Mouse (Mus musculus) testis, adult 2 months (tissue): ENCODE measurements around the gene 1700123L14Rik. TPM values are rescaled to one million over a fixed set of nuclear protein-coding genes. Genes with fewer than 3 reads are reported as not detected.
"Not testable (repeated sequence)": the region's sequence is repeated elsewhere in the genome, so short reads cannot be mapped to it uniquely, and the experiment has no call there.

Experiments
- H3K27ac ChIP-seq: fragments of 200-500 bp; 2 replicates; pipeline ENCODE4 v1.5.1; 2012; ENCODE audit warnings: low read depth, low read length; ENCODE audit not compliant: control insufficient read depth, insufficient read depth
- H3K27me3 ChIP-seq: fragments of 200-500 bp; 2 replicates; pipeline ENCODE4 v1.6.1; 2012; ENCODE audit warnings: mild to moderate bottlenecking, low read length, moderate library complexity; ENCODE audit not compliant: control insufficient read depth, insufficient read depth
- H3K36me3 ChIP-seq: fragments of 200-500 bp; 2 replicates; pipeline ENCODE4 v1.6.1; 2012; ENCODE audit warnings: mild to moderate bottlenecking, low read length; ENCODE audit not compliant: control insufficient read depth, insufficient read depth
- H3K4me1 ChIP-seq: fragments of 200-500 bp; 2 replicates; pipeline ENCODE4 v1.6.1; 2012; ENCODE audit warnings: low read length; ENCODE audit not compliant: control insufficient read depth, insufficient read depth
- H3K4me3 ChIP-seq: fragments of 200-500 bp; 2 replicates; pipeline ENCODE4 v1.5.1; 2012; ENCODE audit warnings: low read depth, mild to moderate bottlenecking, low read length, moderate library complexity, mixed read lengths; ENCODE audit not compliant: control insufficient read depth
- CTCF ChIP-seq: fragments of 200-500 bp; IDR thresholded peaks from 2 replicates; pipeline ENCODE4 v1.5.1; 2012; ENCODE audit warnings: low read depth, mild to moderate bottlenecking, inconsistent platforms, low read length, moderate library complexity; ENCODE audit not compliant: control insufficient read depth, insufficient read depth, insufficient replicate concordance
- POLR2A ChIP-seq: fragments of 200-500 bp; IDR thresholded peaks from 2 replicates; pipeline ENCODE4 v1.6.1; 2012; ENCODE audit warnings: low read depth, mild to moderate bottlenecking, inconsistent platforms, low read length, moderate library complexity; ENCODE audit not compliant: control insufficient read depth
- polyA plus RNA-seq: library from polyadenylated mRNA; depleted of rRNA; stranded (reverse); fragments of >200 nt; gene quantifications from 2 replicates; pipeline ENCODE4 v1.2.3, GENCODE M21; 2012; rRNA removed

1700123L14Rik gene
- 425 and 449 TPM in 2 replicates for polyA plus RNA-seq

DNA sequence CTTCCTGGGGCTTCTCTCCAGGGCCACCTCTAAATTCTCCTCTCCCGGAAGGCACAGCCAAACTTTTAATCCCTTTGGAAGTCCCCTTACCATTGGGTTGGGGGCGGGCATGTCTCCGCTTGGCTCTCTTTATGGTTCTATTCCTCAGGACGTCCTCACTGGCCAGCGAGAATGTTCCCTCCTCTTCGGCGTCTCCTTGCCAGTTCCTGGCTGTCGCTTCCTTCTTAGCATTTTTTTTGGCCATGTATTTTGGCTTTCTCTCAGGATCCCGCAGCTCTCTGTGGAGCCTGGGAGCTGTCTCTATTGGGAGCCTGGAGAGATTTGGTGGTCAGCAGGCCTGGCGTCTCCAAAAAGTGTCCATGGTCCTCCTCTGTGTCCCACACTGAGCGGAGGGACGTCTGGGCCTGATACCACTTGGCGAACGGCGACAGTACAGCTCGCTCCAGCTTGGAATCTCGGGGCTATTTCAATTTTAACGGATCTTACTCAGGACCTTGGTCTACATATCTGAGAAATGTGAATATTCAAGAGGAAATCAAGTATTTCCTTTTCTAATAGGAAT is at the start of gene 1700123L14Rik:
Gene 1700123L14Rik, minus strand, starts transcription at position 426 of the 562 bp plus-strand sequence.
- H3K27ac ChIP-seq = peak within 1 kb of the TSS; percentile 80
- TF ChIP-seq POLR2A = peak; percentile 72; the same call in 1 of the 2 replicates
- no peak for TF ChIP-seq CTCF
- H3K27me3 ChIP-seq = no peaks in the 10 kb centered on the region
- no peaks in the 10 kb centered on the region for H3K36me3 ChIP-seq
- H3K4me3 ChIP-seq = peak within 1 kb of the TSS; percentile 92
- H3K4me1 ChIP-seq = peaks cover 9% of the 10 kb centered on the region

DNA sequence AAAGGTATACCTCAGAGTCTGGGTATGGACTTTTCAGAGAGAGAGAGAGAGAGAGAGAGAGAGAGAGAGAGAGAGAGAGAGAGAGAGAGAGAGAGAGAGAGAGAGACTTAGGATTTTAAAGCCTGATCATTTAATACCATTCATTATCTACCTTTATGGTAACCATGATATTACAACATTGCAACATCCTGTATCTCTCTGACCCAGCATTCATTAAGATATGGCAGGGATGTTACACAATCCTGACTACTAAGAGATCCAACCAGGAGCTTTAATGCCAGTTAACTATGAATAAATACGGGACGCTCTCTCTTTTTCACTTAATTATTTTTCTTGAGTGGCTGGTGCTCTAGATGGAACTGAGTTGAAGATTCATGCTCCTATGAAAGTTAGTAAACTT is 39.4 kb upstream of the 1700123L14Rik start:
- H3K4me1 ChIP-seq = no peaks in the 10 kb centered on the region
- no peaks in the 10 kb centered on the region for H3K27me3 ChIP-seq
- H3K4me3 ChIP-seq = no peak overlapping the region
- H3K36me3 ChIP-seq = no peaks in the 10 kb centered on the region
- TF ChIP-seq CTCF (no peak), POLR2A (no peak)
- H3K27ac ChIP-seq = no peak overlapping the region

DNA sequence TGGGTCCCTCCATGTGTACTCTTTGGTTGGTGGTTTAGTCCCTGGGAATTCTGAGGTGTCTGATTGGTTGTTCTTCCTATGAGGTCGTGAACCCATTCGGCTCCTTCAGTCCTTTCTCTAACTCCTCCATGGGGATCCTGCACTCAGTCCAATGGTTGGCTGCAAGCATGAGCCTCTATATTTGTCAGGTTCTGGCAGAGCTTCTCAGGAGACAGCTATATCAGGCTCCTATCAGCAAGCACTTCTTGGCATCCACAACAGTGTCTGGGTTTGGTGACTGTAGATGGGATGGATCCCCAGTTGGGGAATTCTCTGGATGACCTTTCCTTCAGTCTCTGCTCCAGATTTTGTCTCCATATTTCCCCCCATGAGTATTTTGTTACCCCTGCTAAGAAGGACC is 32.9 kb upstream of the 1700123L14Rik start:
- not testable (repeated sequence) for H3K4me3 ChIP-seq, H3K27me3 ChIP-seq, H3K4me1 ChIP-seq, H3K36me3 ChIP-seq, H3K27ac ChIP-seq

DNA sequence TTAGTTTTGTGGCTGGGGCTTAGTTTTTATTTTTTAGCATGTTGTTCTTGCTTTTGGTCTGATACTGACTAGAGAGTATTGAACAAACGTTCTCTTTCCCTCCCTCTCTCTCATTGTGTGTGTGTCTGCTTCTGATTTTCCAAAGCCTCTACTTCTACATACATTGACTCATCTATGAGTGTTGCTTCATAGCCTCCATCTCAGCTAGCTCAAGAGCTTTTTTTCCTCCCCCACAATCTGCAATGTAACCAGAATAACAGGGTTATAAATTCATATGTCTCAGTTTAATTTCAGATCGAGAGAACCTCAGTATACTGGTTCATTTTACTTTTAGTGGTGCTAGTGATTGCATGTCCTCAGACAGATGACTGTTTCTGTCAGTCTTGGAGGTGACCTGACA is 20.5 kb upstream of the 1700123L14Rik start:
- TF ChIP-seq CTCF (no peak), POLR2A (no peak)
- Histone ChIP-seq H3K4me3 (no peak overlapping the region), H3K4me1 (no peaks in the 10 kb centered on the region), H3K27me3 (no peaks in the 10 kb centered on the region), H3K36me3 (no peaks in the 10 kb centered on the region), H3K27ac (no peak overlapping the region)

DNA sequence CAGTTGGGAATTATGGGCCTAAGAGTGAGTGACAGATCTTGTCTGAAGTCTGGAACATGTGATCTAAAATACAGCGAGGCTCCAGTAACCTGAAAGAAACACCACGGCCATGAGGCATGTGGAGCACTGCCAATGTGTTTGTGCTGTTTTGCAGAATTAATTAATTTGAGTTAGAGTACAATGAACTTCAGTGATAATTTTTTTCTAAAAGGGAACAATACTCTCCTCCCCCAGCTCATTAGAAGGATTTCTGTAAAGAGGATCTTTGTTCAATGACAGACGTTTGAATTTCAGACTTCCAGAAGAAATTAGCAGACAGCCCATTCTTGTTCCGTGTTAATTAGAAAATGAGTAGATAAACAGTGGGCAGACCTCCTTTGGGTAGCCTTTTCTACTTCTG is 17.3 kb upstream of the 1700123L14Rik start:
- H3K4me1 ChIP-seq = no peaks in the 10 kb centered on the region
- H3K27me3 ChIP-seq = no peaks in the 10 kb centered on the region
- no peaks in the 10 kb centered on the region for H3K36me3 ChIP-seq
- no peak overlapping the region for H3K4me3 ChIP-seq
- TF ChIP-seq CTCF (no peak), POLR2A (no peak)
- no peak overlapping the region for H3K27ac ChIP-seq

DNA sequence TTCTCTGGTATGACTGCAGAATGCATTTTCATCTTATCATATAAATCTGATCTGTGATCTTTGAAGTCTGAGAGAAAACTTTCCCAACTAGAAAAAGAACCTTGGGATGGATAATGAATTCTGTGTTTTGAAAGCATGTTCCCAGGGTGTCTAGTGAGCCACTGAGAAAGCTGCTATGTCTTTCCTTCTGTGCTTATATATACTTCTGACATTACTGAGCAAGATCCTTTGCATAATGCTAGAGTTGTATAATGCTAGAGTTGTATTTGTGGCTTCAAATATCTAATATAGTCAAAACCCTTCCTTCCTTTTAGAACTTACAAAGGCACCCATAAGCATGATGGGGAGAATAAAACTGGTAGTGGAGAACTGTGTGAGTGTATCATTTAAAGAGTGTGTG is 12.5 kb upstream of the 1700123L14Rik start:
- no peaks in the 10 kb centered on the region for H3K36me3 ChIP-seq

DNA sequence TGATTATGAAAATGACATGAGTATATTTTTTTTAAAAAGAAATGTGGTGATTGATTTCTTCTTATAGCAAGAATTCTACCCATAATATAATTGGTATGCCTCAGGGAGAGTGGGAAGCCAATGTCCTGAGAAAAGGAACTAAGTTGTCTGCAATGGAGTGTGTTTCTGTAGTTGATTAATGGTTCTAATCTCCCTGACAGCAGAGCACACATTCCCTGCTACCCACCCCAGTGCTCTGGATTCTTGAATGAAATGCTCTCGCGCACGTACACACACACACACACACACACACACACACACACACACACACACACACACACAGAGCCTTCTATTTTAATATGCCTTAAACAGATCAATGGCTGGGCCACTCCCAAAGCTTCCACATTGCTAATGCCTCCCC is 7.6 kb upstream of the 1700123L14Rik start:
- Histone ChIP-seq H3K4me3 (no peak overlapping the region), H3K36me3 (no peaks in the 10 kb centered on the region), H3K27ac (no peak overlapping the region), H3K27me3 (no peaks in the 10 kb centered on the region), H3K4me1 (no peaks in the 10 kb centered on the region)
- TF ChIP-seq CTCF (no peak), POLR2A (no peak)

More for the DNA sequence above, 12.5 kb upstream of the 1700123L14Rik start:
- H3K4me3 ChIP-seq = no peak overlapping the region
- H3K27me3 ChIP-seq = no peaks in the 10 kb centered on the region
- TF ChIP-seq POLR2A = no peak
- TF ChIP-seq CTCF = no peak
- H3K4me1 ChIP-seq = no peaks in the 10 kb centered on the region
- no peak overlapping the region for H3K27ac ChIP-seq

DNA sequence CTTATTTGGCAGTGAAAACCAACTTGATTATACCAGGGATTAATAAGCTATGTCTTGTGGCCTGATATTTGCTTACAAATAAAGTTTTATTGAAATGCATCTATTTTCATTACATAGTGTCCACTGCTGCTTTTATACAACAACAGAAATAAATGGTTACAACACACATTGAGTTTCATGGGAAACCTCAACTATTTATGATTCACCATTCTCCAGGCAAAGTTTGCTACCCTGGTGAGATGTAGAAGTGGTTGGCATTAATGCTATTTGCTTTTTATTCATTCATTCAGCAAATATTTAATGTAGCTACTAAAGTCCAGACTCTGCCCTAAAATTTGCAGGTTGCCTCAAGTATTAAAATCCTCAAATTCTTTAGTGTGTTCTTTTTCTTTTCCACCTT is 988 bp upstream of the 1700123L14Rik start:
- Histone ChIP-seq H3K27ac (no peak overlapping the region), H3K4me1 (peaks cover 9% of the 10 kb centered on the region), H3K27me3 (no peaks in the 10 kb centered on the region), H3K36me3 (no peaks in the 10 kb centered on the region), H3K4me3 (no peak overlapping the region)
- TF ChIP-seq POLR2A = no peak

DNA sequence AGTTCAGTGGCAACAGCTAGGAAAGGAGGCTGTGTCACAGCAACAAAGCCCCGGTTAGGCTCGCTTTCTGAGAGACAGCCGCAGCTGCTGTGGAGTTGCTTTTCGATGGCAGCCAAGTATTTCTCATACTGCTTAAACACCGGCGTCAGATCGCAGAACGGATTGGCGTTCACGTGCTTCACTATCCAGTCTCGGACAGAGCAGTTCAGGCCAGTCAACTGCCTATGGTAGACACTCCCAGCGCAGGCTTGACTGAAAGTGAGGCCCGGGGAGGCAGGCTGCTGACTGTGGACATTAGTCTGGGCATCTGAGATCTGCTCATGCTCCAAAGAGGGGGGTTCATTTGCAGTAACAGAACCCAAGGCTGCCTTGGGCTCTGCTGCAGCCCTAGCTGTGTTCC is 640 bp downstream of the 1700123L14Rik start:
- H3K4me3 ChIP-seq = peak overlapping the region; percentile 92
- peak overlapping the region; percentile 80 for H3K27ac ChIP-seq
- TF ChIP-seq CTCF (no peak), POLR2A (peak; percentile 16; the same call in 1 of the 2 replicates)

More for the DNA sequence above, 640 bp downstream of the 1700123L14Rik start:
- H3K27me3 ChIP-seq = no peaks in the 10 kb centered on the region
- peaks cover 9% of the 10 kb centered on the region for H3K4me1 ChIP-seq
- H3K36me3 ChIP-seq = no peaks in the 10 kb centered on the region
